Mouse (Mus musculus) embryo, embryonic 10 days (tissue): ENCODE results near the gene Tectb.
"Not testable (repeated sequence)": the region's sequence is repeated elsewhere in the genome, so short reads cannot be mapped to it uniquely, and the experiment has no call there.

Experiments used
- DNase-seq: peaks from one replicate; pipeline ENCODE4 v3.0.0-alpha.2; 2015; ENCODE audit warnings: low spot score

Tectb gene

DNA sequence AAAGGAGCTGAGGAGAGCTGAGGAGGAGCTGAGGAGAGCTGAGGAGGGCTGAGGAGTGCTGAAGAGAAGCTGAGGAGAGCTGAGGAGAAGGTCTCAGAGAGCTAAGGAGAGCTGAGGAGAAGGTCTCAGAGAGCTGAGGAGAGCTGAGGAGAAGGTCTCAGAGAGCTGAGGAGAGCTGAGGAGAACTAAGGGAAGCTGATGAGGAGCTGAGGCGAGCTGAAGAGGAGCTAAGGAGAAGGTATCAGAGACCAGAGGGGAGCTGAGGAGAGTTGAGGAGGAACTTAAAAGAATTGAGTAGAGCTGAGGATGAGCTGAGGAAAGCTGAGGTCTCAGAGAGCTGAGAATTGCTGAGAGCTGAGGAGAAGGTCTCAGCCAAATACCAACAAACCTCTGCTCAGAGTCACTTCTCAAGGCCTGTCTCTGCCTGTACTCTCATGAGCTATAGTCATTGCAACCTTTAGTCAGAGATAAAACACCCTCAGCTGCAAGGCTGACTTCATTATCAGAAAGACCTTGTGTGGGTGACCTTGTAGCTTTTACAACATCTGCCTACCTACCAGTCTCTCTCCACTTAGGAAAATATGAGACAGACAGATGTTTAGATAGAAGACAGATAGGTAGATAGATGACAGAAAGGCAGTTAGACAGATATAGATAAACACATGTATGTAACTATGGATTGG, 15.2 kb upstream of the Tectb start:
- DNase-seq = no peak

DNA sequence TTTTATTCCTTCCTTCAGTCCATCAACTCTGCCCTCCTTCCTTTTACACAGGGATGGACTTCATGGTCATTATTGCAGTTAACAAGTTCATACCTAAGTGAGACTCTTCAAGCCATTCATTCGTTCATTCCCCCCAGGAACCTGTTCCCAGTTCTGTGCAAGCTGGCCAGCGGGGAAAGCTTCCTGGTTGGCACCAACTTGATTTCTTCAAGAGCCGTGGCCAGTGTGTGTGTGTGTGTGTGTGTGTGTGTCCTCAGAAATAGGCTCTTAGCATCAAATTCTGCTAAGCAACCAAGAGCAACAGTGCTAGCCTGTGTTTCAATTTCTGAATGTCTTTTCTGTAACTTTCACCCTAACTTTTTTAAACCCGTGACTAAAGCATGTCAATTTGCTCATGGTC, 14.6 kb upstream of the Tectb start:
- no peak for DNase-seq

DNA sequence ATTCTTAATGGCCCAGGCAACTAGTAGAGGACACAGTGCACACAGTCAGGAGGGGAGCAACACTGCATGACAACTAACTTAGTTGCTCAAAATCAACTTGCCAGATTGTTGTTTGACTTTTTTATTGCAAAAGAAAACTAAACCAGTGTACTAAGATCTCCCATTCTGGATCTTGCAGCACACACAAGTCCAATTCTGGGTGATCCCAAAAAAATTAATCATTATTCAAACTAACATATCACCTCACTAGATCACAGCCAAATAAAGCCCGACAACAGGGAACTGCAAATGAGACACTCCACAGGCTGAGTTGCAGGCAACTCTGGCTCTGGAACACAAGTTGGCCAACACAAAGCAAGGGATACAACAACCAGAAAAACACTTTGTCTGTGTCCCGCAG, 13.8 kb upstream of the Tectb start:
- DNase-seq = no peak

DNA sequence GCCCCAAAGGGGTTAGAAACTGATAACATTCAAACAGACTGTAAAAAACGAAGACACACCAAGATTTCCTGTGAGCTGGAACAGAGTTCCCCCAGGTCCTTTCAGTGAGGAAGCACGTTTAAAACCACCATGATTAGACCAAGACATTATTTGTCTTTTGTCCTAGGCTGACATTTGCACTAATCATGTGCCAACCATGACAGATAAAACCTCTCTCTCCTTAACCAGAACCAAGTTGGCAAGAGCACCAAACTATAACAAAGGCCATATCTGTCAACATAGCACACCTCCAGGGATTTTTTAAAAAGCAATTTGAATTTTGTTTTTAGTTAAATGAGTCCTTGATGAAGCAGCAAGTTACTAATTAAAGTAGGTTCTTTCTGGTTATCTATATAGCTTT, 12.8 kb upstream of the Tectb start:
- no peak for DNase-seq

DNA sequence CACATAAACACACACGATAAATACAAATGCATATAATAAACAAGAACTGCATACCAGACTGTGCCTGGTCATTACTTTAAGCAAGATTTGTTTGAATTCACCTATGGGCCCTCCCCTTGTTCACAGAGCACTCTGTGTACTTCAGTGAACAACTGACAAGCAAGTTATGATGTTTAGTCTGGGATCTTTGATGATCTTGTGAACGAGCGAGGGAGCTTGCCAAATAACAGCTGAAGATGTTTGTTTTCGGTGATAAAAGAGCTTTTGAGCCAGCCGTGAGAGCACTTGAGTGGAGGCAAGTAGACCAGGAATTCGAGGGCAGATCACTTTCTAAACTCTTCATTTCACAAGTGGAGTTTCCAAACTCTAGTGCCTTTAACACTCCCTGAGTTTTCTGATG, 12.2 kb upstream of the Tectb start:
- DNase-seq = no peak

DNA sequence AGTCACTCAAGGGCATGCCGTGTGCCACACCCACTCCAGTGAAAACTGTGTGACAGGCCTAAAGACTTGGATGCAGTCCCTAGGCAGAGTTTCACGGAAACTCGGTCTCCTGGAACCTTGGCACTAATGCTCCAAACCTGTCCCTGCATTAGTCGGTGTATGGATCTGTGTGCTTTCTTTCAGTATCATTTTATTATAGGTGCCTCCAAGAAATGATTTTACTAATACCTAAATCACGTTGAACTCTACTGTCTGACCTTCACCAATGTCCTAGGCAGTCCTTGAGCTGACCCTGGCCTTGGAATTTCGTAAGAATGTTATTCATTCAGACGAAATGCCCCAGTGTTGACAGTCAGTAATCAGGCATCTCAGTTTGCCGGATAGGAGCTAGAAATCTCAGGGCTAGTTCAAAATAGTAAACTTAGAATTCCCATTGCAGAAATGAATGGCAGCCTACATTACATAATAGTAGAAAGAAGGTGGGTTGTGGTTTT, 11.2 kb upstream of the Tectb start:
- not testable (repeated sequence) for DNase-seq

DNA sequence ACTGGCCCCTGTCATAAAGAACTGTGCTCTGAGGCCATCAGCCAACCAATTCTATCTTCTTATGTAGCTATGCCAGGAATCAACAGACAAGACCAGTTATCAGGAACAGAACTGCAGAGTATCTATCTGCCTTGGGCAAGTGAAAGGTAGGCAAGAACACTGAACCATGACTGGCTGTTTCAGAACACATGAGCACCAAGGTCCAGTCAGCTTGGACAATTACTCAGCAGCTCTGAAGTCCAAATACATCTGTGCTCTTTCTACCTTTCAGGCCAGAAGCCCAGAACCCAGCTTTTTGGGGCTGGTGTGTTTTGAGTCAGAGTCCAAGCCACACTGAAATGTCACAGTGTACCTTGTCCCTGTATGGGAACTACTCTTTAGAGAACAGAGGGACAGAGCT, 10.1 kb upstream of the Tectb start:
- DNase-seq = no peak

DNA sequence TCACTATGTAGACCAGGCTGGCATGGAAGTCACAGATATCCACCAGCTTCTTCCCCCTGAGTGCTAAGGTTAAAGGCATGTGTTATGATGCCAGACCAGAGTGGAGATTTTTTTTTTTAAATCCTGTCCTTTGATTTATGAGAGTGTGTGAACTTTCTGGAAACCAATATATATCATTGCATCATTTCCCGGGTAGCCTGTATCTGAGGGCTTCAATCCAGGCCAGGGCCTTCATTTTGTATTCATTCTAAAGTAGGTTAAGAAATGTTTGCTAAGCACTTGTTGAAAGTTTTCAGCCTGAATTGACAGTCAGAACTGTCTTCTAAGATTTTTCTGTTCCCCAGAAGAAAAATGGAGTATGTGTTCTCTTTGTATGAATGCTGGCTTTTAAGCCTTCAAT, 8.9 kb upstream of the Tectb start:
- no peak for DNase-seq

DNA sequence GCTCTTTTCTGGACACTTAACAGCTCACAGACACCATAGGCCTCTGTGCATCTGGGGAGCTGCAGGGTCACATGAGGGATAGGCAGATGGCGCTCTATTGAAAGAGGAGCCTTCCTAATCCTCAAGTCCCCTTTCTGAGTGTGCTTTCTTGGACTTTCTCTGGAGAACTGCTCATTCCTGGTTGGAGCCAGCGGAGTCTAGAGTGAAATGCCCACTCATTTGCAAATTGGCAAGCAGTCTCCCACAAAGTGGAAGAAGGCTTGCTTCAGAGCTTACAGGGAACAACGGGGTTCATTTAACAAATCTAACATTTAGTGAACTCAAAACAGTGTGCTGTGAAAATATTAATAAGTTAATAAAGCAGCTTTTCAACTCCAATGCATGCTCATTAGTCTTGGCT, 3.4 kb upstream of the Tectb start:
- DNase-seq = no peak

DNA sequence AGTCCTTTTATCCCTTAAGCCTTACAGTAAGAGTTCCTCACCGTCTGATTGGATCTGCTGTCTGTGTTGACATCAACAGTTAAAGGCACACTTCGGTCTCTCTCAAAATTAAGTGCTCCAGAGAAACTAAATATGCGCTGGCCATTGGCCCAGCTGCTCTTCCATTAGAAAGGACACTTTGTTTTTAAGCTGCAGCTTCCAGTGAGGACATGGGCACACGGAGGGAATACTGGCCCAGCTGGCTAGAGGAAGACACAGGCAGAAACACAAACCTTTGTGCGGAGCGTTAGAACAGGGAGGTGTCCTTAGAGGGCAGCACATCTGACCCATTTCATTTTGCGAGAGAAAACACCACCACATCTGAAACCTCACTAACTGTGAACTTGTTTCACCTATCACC, 3.9 kb downstream of the Tectb start:
- DNase-seq = no peak

DNA sequence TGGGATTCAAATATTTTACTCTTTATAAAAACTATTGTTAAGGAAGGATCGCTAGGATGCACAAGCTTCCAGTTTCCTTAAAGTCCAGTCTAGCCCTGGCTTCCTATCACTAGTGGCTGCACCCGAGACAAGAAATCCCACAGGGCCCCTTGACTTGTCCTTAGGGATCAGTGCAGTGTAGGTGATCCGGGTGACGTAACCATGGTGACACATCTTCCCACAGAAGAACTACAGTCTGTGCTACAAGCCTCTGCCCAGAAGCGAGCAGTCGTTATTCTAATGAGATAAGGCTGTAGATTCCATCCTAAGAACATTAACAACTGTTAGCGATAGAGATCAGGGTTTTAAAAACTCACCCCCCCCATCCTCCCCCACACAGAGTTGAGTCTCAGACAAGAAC, 4.5 kb downstream of the Tectb start:
- DNase-seq = peak; percentile 41

DNA sequence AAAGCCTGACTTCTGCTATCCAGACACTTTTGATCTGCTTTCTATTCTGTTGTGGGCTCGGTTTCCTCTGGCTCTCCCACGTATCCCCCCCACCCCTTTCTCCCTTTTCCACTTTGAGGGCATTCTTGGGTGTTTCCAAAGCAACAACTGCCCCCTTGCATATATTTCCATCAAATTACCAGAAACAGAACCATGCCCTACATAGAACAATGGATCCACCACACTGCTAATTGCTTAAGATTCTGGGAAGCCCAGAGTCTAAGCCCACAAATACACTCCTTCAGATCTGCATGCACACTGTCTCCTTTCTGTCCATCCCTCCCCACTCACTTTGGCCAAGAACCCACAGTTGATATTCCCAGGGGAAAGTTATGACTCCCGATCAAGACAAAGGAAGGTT, 5.1 kb downstream of the Tectb start:
- no peak for DNase-seq

DNA sequence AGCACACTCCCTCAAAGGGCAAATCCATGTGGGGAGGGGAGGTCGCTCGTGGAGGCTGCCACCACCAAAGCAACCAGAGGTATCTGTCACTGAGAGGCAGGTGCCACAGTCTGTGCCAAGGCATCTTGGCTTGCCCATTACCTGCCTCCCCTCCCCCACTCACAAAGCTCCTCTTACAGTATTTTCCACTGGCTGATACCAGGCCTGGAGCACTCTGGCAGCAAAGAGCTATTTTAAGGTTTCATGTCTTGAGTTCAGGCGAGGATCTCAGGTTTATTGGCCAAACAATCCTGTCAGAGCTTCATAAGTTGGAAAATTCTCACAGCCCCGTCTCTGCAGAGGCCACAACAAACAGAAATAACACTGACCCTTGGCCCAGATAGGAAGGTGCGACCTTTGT, 9.5 kb downstream of the Tectb start:
- DNase-seq = no peak

DNA sequence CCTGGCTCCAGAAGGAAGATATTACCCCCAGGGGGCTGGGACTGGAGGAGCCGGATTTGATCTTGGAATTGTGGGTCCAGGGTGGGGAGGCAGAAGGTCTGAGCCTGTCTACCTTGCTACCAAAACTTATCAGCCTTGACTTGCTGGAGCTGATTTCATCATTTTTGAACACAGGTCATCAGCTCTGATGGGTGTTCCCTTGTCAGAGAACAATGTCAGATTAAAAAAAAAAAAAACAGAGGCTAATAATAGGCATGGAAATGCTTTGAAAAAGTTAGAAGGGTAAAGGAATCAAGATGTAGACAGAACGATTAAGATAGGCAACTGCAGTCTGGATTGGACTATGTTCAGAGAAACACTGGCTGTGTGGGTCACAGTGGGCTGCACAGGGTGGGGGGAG, 11.1 kb downstream of the Tectb start:
- DNase-seq = no peak

DNA sequence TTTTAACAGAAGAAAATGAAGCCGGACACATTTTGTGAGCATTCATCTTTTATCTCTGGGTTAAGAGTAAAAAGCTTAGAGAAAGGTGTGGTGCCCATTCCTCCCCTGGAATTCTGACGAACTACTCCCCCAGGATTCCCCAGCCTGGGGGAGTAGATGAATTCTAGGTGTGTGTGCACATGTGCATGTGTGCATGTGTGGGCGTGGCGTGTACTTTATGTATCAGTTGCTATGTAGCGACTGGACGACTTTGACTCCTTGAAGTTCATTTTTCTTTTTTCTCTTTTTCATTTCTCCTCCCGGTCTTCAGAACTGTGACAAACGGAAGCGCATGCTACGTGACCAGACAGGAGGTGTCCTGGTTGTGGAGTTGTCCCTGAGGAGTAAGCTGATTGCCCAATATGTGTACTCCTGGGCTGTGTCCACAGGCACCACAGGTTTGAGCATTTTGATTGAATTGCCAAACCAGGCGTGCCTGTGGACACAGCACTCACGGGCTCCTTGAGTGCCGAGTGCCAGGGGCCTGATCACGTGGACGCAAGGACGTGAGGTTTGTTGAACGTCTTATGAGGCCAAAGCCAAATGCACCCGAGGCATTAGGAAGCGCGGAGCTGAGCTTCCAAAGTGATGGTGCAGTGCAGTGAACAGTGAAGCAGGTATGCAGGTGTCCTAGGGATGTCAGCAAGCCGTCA, 11.9 kb downstream of the Tectb start:
- no peak for DNase-seq

DNA sequence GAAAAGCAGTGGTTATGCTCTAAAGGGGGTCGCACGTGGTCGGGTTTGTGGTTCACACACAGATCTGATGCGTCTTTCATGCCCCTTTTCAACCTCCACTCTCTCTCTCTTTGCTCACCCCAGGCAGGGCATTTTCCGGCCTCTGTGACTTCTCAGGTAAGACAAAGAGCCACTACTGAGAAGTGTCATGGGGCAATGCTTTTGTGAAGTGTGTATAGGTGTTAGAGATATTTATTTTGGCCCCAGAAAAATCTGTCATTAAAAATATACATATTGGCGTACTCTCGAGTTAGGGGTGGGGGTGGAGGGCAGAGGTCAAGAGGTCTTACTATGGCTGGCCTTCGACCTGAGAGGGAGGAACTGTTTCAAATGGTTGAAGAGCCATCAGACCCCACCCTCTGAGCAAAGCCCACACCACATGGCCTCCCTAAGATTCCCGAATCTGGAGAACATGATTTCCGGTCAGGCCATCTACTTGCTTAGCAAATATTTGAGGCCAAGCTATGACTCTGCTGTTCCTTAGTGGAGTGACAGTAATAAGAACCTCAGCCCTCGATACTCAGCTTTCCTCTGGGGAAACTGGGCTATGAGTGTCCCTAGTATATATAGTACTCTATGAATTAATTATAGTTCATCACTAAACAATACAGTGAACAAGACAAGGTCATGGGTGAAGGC, 13.3 kb downstream of the Tectb start:
- DNase-seq = no peak

DNA sequence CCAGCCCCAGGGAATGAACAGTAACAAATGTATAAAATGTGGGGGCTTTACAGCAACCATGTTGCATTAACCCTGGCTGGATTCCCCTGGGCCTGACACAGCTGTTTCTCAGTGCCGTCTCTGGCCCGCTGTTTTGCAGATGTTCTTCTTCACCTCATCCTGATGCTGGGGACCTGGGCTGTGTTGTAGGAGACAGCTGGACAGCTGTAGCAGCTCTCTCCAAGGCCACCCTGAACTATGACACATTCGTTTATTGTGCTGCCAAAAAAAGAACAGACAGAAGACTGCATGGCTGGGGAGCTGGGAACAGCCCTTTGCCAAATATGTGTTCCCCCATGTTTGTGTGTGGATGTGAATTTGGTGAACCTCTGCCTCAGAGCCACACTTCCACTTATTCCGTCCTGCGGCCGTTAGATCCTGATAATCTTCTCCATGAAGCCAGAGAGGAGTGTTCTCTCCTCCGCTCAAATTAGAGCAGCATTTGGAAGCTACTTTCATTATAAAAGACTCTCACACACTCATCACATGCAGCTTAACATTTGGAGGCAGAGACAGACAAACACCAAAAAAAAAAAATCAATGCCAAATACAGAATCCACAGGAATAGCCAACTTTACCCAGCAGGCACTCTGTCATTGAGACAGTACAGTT, 14.1 kb downstream of the Tectb start:
- DNase-seq = no peak

DNA sequence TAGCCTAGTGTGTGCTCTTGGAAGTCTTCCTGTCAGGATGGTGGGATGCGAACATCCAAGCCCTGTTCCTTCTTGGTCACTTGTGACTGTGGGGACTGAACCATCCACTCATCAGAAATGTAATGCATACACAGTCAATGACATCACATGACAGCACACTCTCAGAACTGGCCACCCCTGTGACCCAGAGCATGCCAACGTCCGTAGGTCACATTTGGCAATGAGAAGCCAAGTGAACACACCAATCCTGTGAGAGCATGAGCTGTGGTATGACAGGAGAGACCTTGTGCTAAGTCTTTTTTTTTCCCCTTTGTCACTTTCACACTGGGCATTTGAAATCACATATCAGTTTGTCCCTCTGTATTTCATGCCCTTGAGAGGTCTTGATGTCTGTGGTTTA, 15.0 kb downstream of the Tectb start:
- DNase-seq = no peak

DNA sequence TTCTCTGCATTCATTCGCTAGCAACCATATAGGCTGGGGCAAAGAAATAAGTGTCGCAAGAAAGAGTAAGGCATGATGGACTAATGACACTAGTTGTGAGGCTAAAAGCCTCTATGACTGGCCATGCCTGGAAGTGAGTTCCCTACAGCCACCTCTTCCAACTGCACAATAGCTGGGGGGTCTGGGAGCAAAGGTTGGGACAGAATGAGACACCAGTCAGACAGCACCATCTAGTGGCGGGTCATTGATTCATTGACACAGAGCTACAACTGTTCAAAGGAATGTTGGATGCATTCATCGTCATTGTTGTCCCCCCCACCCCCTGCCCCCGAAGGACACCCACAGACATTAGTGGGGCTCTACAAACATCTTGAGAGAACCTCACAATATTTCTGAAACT, 17.8 kb downstream of the Tectb start:
- DNase-seq = peak; percentile 88

DNA sequence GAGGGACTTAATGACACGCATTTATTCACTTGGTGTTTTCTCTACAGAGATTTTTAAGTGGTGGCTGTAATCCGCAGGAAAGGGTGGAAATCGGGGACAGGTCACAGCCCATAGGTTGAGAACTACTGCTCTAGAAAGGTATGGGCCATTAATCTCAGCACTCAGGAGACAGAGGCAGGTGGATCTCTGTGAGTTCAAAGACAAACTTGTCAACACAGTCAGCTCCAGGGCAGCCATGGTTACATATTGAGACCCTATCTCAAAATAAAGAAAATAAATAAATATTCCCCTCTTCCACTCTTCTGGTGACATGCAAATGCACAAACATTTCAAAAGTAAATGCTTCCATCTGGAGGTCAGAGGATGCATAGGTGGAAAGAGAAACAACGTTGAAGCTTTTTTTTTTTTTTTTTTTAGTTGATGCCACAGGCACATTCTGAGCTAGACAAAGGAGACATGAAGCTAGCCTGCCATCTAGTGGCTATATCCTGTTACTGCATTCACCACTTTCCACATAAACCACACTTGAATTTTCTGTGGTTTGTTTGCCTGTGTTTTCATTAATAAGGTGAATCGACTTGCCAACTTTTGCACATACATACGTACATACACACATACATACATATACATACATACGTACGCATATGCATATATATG, 26.1 kb downstream of the Tectb start:
- DNase-seq = peak; percentile 82

DNA sequence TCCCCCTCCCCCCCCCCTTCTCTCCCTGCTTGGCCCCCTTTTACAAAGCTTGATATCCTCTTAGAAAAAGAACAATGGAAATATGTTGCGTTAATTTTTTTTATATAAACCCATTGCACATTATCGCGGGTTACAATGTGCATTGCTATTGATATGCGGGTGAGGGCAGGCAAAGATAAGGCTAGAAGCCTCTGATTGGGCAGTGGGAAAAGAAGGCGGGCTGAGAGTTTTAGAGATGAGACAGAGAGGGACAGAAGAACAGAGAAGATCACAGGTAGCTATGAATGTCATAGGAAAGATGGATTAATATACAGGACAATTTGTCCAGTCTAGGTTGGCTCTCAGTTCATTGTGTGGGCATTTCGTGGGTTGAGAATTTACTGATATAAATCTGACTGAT, 26.7 kb downstream of the Tectb start:
- DNase-seq = no peak
